Mouse (Mus musculus) layer of hippocampus, adult 9-10 months (tissue): Measurements from ENCODE around the gene Itga8.

ENCODE experiments used
- DNase-seq: peaks from one replicate; pipeline ENCODE4 v3.0.0; 2022; ENCODE audit warnings: low spot score

Gene Itga8

DNA sequence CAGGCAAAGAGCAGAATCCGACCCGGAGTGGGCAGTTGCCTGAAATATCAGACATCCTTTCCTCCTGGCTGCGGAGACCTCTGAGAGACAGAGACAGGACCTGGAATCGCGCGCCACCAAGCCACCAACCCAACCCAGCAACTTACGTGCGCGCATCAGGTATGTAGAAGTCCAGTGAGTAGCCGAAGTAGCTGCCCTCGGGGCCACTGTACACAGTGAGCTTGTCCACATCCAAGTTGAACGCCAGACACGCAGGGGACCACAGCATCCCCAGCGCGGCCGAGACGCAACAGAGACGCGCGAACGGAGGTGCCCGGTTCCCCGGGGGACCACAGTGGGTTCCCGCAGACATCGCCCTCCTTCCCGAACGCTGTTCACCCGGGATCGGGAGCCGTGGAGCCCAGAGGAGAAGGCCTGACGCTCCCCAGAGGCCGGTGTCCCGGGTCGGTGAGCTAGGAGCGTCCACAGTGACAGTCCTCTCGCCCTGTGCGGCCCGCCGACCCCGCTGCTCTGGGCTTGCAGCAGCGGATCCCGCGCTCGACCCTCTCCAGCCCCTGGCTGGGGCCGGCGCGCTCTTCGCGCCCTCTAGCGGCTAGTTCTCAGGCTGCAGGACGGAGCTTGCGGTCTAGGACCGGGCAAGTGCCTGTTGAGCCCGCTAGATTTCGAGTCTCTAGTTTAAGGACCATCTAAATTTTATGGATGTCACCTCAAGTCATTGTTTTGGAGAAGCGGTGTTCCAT, at the start of gene Itga8:
Gene Itga8 (minus strand): TSS at position 492 of the 740 bp plus-strand sequence.
- DNase-seq = no peak

DNA sequence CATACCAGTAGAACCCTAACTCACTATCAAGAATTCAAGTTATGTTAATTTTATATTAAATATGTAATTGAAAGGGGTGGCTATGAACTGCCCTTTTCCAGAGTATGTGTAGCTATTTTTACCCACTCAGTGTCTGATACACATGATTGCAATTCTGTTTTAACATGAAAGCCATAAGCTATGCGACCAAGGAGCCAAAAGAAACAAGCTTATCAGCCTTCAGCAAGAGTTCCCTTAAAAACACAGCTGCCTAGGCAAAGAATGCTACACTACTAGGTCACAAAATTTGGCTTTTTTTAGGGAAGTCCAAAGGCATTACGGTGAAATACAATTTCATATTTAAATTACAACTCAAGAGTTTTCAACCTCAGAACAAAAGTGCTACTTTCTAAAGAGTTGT, 47.2 kb upstream of the Itga8 start:
- no peak for DNase-seq

DNA sequence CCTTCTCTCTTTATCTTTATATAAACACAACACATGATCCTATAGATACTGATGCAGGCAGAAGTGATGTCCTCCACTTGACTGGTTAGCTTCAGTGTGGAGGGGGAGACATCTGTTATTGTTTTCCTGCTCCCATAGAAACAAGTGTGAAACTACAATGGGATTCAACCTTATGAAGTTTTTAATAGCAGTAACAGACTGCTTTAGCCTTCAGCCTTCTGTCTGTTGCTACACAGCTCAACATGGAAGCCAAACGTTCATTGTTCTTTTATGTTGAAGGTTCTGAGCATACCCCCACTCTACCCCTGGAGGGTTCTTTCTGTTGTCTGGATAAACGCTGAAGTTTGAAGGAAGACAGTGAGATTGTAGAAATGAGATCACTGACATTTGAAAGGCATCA, 30.2 kb upstream of the Itga8 start:
- peak; percentile 40 for DNase-seq

DNA sequence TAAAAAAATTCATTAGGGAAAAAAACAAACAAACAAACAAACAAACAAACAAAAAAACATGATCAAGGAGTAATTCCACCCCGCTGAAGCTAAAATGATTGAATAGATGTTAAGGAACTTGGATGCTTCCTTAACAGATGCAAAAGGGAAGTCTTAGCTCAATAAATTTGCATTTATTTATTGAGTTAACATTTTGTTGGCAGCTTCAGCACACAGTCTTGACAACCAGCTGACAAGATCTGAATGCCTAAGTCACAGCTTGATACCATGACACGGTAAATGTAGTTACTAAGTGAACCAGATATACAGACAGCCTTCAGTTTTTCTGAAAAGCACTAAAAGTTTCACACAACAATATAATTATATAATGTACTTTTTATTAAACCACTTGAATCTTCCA, 27.9 kb upstream of the Itga8 start:
- DNase-seq = no peak

DNA sequence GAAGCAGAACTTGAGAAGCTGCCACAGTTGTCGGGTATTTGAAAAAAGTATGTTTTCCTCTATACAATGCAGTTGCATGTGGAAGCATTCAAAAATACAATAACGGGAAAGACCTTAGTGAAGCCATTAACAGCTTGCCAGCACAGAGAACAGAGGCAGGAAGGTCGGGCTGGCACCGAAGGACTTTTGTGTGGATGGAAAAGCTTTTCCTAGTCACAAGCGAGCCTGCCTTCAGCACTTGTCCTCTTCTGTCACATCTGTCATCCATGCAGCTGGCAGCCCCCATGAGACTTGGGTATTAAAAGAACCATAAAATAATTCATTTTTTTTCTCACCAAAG, 27.3 kb upstream of the Itga8 start:
- no peak for DNase-seq

DNA sequence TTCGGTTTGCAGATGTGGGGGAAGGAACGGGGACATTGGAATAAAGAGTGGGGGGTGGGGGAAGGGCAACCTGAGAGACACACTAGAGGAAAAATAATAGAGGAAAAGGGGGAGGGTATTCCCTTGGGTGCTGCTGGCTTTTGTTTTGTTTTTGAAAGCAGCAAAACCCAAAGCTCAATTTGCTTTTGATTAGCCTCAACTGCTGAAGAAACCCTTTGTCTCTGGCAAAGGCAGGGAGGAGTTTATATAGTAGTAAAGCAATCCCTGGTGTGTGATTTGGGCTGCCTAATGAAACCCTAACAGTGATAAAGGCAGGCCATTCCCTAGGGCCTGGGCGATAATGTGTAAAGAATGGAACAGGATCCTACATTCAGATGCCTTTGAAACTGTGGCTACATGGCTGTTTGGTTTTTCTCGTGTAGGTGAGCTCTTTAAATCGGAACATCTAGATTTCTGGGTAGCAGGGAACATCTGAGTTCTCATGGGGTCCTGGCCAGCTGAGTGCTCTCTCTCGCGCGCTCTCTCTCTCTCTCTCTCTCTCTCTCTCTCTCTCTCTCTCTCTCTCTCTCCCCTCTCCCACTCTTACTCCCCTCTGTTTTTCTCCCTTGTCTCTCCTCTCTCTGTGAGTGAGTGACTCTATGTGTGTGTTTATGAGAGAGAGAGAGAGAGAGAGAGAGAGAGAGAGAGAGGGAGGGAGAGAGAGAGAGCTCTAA, 26.8 kb upstream of the Itga8 start:
- DNase-seq = no peak

DNA sequence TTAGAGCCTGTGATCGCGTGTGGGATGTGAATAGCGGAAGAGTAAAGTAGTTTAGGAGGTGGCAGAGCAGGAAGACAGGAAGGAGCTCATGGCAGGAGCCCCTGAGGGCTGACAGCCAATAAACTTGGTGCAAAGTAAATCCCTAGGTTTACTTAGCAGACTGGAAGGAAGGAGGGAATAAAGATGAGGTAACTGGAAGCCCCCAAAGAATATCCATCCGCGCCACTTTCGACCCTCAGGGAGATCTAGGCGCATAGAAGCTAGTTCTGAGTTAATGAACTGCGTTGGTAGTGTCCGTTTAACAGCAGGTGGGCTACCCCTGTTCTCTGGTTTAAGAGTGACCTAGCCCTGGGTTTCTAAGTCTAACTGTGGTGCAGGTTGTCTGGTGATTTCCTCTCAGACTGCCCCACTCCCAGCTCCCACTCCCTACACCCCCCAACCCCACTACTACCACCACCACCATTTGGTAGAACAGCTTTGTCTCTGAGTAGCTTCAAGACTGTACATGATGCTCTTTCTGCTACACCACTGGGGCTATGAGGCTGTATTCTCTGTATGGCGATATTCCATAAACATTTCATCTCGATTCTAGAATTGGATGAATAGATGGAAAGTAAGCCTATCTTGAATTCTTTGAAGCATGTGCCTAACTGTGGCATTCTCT, 26.1 kb upstream of the Itga8 start:
- no peak for DNase-seq

DNA sequence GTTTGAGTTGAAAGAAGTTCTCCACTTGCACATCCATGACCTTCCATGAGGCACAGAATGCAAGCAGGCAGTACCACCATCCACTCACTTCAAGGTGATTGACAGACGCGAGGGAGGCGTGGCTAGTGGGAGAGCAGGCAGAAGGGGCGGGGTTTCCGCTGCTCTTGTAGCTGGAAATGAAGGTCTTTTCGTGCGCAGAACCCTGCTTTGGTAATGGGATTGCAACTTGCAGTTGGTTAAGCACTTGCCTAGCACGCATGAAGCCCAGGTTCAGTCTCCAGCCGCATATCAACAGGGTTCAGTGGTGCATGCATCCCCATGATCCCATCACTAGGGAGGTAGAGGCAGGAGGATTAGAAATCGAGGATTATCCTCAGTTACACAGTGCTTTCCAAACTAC, 25.5 kb upstream of the Itga8 start:
- DNase-seq = no peak

DNA sequence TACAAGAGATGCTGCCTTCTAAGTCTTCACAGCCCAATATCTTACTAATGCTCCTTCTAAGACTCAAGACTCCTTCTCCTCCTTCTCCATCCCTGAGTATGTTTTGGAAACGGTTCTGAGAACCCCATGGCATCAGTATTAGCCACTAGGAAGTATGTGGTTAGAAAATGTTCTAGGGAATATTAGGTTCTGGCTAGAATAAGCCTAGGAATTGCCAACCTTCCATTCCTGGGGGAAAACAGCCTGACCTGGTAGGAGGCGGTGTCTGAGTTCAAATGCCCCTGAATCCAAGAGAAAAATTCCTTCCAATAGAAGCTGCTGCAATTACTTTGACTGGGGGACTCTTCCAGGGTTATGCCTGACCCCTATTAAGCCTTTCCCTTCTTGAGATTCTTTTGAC, 24.1 kb upstream of the Itga8 start:
- DNase-seq = no peak

DNA sequence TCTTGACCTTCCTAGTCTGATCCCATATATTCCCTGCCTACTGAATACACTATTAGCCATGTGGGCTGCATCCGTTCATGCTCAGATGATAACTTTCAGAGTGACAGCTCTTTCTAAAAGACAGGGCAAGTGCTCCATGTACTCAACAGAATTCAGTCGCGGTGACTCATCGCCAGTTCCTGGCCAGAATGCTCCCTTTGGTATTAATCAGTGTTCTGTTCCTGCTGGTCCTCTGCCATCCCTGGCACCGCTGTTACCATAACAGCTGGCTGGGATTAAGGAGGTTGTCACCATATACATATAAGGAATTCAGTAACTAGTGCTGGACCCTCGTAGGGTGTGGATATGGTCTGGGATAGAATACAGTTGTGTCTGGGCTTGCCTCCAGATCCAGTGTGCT, 23.7 kb upstream of the Itga8 start:
- DNase-seq = peak; percentile 58

DNA sequence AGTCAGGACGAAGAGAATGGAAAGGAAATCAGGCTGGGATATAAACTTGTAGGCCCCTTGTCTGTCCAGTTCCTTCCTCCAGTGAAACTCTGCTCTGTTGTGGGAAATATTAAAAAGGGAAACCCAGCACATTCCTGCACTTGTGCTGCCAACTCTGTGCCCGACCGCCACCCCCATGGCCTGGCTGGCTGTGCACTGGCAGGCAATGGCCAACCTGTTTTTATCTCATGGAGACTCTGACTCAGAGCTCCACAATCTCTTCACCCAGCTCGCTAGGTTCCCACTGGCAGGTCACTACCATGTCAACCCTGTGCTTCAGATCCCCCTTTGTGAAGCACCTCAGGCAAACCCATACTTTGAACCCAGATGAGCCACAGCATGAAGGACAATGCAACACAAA, 19.2 kb upstream of the Itga8 start:
- no peak for DNase-seq

DNA sequence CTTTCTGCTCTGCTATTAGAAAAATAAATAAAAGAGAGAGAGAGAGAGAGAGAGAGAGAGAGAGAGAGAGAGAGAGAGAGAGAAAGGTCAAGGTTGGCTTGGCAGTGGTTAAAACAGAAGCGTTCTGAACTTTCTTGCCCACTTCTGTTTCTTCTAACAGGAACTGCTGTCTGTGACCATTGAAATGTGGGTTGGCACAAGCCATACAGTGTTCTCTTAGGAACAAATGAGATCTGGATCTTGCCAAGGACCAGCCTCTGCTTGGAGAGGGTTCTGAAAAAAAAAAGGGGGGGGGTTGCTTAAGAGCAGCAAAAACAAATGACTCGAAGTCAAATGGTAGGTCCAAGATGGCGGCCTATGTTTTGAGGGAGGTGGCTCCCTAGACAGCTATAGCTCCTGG, 17.0 kb upstream of the Itga8 start:
- no peak for DNase-seq

DNA sequence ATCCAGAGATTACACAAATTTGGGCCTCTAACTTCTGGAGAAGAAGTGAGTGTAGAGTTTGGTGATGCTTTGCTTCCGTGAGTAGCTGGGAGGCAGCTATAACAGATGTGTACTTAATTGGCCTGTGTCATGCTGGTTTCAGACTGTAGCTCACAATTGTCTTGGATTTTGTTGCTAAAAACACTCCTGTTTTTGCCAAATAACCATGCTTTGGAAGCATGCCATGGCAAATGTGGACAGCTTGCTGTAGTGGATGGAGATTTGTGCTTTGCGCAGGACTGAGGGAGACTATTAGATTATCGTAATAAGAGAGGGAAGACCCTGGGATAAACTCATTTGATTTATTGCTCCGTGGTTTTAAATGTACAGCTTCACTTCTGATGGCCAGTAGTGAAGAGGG, 16.3 kb upstream of the Itga8 start:
- no peak for DNase-seq

DNA sequence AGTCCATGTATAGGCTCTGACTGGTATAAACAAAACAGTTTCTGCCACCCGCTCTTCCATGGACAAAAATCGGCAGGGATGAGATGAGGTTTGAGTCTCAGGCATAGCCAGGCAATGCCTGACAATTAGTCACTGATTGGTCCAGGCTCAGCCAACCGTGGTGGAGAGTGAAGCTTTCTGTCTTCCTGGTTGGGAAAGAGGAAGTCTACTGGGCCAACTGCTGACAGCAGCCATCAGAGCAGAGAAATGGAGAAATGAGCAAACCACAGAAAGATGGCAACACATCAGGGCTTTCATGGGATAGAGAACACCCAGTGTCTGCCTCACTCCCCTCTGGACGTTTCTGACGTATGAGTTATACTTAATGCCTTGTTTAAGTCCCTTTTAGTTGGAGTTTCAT, 15.6 kb upstream of the Itga8 start:
- DNase-seq = no peak

DNA sequence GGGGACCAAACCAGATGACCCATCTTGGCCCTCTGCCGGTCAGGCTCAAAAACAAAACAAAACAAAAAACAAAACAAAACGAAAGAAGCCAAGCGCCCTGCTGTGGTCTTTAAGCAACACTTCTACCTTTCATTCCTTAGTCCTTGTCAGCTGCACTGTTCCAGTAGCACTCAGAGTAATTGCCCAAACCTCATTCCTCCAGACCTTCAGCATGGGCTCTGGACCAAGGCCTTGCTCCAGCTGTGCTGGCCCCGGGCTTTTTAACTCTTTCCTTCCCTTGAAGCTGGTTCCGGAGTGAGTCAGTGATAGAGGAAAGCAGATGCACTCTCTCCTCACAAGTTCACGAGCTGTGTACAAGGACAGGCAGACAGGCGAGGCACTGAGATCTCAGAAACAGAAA, 14.6 kb upstream of the Itga8 start:
- DNase-seq = no peak

DNA sequence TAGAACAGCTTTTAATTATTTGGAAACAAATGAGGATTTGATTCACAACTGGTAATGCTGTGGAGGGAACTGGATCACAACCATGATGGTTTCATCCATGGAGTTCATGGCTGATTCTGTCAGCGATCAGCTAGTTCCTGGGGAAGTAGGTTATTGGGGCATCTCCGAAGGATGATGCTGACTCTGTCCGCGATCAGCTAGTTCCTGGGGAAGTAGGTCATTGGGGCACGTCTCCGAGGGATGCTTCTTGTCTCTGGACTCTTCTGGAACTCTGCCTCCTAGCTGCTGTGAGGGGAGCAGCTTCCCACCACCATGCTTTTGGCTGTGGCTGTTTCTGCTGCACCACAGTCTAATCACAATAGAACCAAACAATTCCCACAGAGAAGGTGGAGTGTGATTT, 12.3 kb upstream of the Itga8 start:
- no peak for DNase-seq

DNA sequence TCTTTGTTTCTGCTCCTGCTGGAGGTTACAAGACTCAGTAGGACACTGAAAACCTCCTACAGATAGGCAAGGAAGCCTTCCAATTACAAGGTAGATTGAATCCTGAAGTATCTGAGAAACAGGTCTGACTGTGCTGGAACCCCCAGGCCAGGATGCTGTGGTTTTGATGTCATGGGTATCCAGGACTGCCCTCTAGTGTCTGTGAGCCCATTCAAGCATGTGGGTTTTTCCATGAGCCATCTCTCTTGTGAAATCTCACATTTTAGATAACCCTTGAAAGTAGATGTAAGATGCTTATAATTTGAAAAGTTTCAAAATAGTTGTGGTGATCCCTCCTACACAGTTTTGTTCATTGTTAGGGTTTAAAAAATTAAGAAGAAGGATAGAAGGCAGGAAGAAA, 6.7 kb upstream of the Itga8 start:
- no peak for DNase-seq

DNA sequence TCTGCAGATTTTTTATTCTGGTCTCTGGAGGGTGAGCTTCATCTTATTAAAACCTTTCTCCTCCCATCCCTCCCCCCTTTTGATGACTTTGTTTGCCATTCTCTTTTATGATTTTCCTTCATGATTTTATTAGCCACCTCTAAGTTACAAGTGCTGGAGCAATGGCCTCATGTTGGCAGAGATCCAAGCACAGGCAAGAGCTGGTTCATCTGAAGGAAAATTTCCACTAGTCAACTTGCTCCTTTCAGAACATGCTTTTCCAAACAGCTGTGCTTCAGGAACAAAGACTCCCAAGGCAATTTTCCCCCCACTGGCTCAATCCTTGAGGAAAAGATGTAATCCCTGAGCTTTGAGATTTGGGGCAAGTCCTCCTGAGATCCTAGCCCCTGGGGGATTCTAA, 5.6 kb upstream of the Itga8 start:
- DNase-seq = no peak

DNA sequence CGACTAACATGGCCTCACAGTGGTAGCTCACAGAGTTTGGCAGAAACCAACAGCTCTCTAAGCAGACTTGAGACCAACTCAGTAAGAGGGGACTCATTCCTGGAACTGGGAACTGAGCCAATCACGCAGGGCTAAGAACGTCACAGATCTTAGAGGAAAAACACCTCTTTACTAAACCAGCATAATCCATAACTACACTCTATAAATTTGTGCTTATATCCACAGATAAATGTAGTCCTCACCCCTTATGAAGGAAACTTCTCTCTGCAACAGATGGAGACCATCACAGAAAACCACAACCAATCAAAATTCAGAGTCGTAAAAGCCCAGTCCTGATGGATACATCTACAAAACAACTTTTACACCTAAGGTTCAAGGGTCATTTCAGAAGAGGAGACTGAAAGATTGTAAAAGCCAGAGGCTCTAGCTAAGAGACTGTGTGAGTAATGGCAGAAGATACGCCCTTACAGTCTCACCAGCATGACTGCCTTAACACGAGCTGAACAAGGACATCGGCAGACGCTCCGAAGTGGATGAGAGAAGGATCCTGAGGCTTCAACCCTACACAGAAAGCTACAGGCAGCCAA, 3.4 kb upstream of the Itga8 start:
- DNase-seq = no peak

DNA sequence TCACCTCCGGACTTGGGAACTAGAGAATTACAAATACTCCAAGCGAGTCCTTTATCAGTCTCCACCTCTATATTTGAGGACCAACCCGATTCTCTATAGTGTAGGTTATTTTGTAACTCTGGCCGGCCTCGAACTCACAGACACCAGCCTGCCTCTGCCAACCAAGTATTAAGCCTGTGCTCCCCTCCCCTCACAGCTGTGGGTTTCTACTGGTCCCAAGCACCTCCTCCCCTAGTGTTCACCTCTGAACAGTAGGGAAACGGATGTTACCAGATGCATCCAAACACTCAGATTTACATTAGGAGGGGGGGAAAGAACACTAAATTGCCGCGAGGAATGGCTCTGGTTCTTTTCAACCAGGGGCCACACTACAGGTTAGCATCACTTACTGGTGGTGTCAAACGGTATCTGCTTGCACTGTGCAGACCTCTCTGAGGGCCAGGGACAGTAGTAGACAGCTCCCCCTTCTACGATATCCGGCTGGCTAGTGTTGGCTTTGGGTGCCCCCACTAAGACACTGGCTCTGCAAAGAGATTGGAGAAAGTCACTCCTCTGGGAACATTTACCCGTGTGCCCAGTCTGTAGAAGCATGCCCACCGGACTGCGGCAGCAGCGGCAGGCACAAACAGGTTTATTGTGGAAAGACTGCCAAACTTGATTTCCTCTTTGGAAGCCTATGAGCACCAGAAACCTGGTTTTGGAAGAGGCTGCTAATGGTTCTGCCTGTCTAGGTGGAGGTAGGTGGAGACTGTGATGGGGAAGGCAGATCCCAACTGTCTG, 1.1 kb downstream of the Itga8 start:
- DNase-seq = no peak

DNA sequence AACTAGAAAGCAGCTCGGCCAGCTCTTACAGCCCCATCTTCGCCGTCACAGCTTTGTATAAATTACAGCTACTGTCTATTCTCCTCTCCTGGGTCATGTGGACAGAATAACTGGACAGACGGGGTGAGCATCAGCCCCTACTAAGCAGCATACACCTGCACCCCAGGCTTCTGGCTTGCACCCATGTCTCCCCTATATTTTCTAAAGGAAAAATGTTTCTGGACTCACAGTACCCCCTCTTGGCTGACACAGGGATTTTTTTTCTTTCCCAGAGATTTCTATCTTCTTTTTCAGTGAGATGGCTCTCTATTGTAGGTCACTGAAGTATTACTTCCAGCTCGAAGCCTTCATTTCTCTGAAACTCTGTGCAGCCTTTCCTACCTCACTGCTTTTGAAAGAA, 4.4 kb downstream of the Itga8 start:
- DNase-seq = no peak

DNA sequence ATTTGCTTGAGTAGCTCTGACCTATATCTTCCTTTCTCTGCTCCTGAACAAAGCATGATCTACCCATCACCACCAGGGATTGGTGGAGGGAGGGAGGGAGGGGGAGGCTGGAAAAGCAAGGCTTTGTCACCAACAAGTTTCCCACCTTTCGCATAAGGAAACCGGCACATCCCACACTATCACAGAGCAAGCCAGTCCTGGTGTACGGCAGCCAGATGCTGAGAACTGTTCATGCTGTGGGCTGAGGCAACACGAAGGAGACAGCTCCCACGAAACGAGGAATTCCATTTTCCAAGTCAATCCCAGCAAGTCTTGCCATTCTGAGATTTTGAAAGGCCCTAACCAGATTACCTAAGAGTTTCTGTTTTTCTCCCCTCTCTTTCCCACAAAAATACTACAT, 6.6 kb downstream of the Itga8 start:
- DNase-seq = no peak
